26 mouse cellular contexts compared by ENCODE assay signal in genomic region chr3:104343096-104343495, GRCm38 (mm10).
DNase-seq lines count a peak whose midpoint lies in the region; ATAC-seq and TF ChIP-seq lines count a peak whose summit lies in the region.
"Had no signal": no experiment of that assay in that cellular context is flagged by ENCODE, and none has a peak within 500 bp of the region (broad histone marks: within the 10 kb centered on the region; RNA-seq: fewer than 3 reads in every experiment).

No protein-coding gene starts in this region.

- H3K9ac ChIP-seq in heart, embryonic 11.5 days (ENCODE audit: low read depth, low read length): no peak overlapping the region
- no peak overlapping the region for H3K9ac ChIP-seq in heart, adult 2 months (ENCODE audit: low read depth, low read length)
- H3K9ac ChIP-seq in heart, embryonic 16.5 days (ENCODE audit: low read length): no peak overlapping the region
- no peak overlapping the region for H3K9ac ChIP-seq in midbrain, embryonic 15.5 days
- H3K9ac ChIP-seq: embryonic facial prominence, embryonic 12.5 days; limb, embryonic 13.5 days; lung, embryonic 15.5 days; midbrain, embryonic 12.5 days had no signal

- intact Hi-C loops in heart, adult 2 months (cut with DNase I): no loop called here
- intact Hi-C loops in heart, postnatal 36 days (cut with DNase I): no loop called here

- H3K36me3 ChIP-seq in heart, embryonic 11.5 days (ENCODE audit: control insufficient read depth, insufficient read depth, low read length): no peaks in the 10 kb centered on the region
- no peaks in the 10 kb centered on the region for H3K36me3 ChIP-seq in heart, adult 2 months (ENCODE audit: control insufficient read depth, insufficient read depth, low read length)
- no peaks in the 10 kb centered on the region for H3K36me3 ChIP-seq in heart, embryonic 16.5 days (ENCODE audit: control insufficient read depth, insufficient read depth)
- no peaks in the 10 kb centered on the region for H3K36me3 ChIP-seq in midbrain, embryonic 15.5 days (replicated peaks)
- no peaks in the 10 kb centered on the region for H3K36me3 ChIP-seq in midbrain, embryonic 10.5 days
- H3K36me3 ChIP-seq: embryonic facial prominence, embryonic 12.5 days; limb, embryonic 13.5 days; lung, embryonic 15.5 days; midbrain, embryonic 12.5 days had no signal

- WGBS in heart, embryonic 11.5 days (ENCODE audit: insufficient replicate concordance): 65% methylated on average over 2 of the region's 2 CpGs
- WGBS in heart, adult 2 months: 72% methylated on average over 2 of the region's 2 CpGs
- 65% methylated on average over 2 of the region's 2 CpGs for WGBS in heart, embryonic 16.5 days
- 68% methylated on average over 2 of the region's 2 CpGs for WGBS in midbrain, embryonic 15.5 days
- 86% methylated on average over 2 of the region's 2 CpGs for WGBS in midbrain, embryonic 10.5 days

- no peaks in the 10 kb centered on the region for H3K9me3 ChIP-seq in heart, embryonic 11.5 days (replicated peaks; ENCODE audit: control insufficient read depth, low read length)
- peaks cover 2% of the 10 kb centered on the region; the same call in 1 of the 2 replicates for H3K9me3 ChIP-seq in heart, embryonic 16.5 days (replicated peaks; ENCODE audit: control insufficient read depth, low read length)
- no peaks in the 10 kb centered on the region for H3K9me3 ChIP-seq in midbrain, embryonic 15.5 days
- 0 out of 2 replicates have a peak, but pooled peaks cover 7% of the 10 kb centered on the region for H3K9me3 ChIP-seq in midbrain, embryonic 10.5 days (replicated peaks)
- H3K9me3 ChIP-seq: embryonic facial prominence, embryonic 12.5 days; limb, embryonic 13.5 days; lung, embryonic 15.5 days; midbrain, embryonic 12.5 days had no signal

- TF ChIP-seq POLR2A in heart, adult 2 months (IDR thresholded peaks at IDR 0.05; ENCODE audit: insufficient read depth, low read depth, low read length): no peak

- H3K4me1 ChIP-seq in heart, embryonic 11.5 days (ENCODE audit: control insufficient read depth, insufficient read depth, low read length): peaks cover 5% of the 10 kb centered on the region
- H3K4me1 ChIP-seq in heart, adult 2 months (ENCODE audit: control insufficient read depth, insufficient read depth, low read length): no peaks in the 10 kb centered on the region
- H3K4me1 ChIP-seq in heart, embryonic 16.5 days (ENCODE audit: control insufficient read depth, insufficient read depth, low read length): peaks cover 13% of the 10 kb centered on the region
- H3K4me1 ChIP-seq in midbrain, embryonic 15.5 days: peaks cover 3% of the 10 kb centered on the region; the same call in 1 of the 2 replicates
- H3K4me1 ChIP-seq in midbrain, embryonic 10.5 days: peaks cover 4% of the 10 kb centered on the region; the same call in 1 of the 2 replicates
- H3K4me1 ChIP-seq: embryonic facial prominence, embryonic 12.5 days; limb, embryonic 13.5 days; lung, embryonic 15.5 days had no signal

- no peak overlapping the region for H3K4me2 ChIP-seq in heart, embryonic 11.5 days
- H3K4me2 ChIP-seq in heart, embryonic 16.5 days (ENCODE audit: low read depth, low read length): no peak overlapping the region
- no peak overlapping the region for H3K4me2 ChIP-seq in midbrain, embryonic 15.5 days
- H3K4me2 ChIP-seq: embryonic facial prominence, embryonic 12.5 days; limb, embryonic 13.5 days; liver, embryonic 11.5 days; lung, embryonic 15.5 days; midbrain, embryonic 12.5 days had no signal

- H3K27me3 ChIP-seq in heart, embryonic 11.5 days (ENCODE audit: control insufficient read depth, insufficient read depth, low read length): no peaks in the 10 kb centered on the region
- H3K27me3 ChIP-seq in heart, adult 2 months (ENCODE audit: control insufficient read depth, insufficient read depth, low read length): no peaks in the 10 kb centered on the region
- no peaks in the 10 kb centered on the region for H3K27me3 ChIP-seq in heart, embryonic 16.5 days (ENCODE audit: control insufficient read depth, insufficient read depth, low read length)
- H3K27me3 ChIP-seq in midbrain, embryonic 15.5 days (replicated peaks): no peaks in the 10 kb centered on the region
- no peaks in the 10 kb centered on the region for H3K27me3 ChIP-seq in midbrain, embryonic 10.5 days (ENCODE audit: low read depth, poor library complexity, severe bottlenecking)
- H3K27me3 ChIP-seq: embryonic facial prominence, embryonic 12.5 days; limb, embryonic 13.5 days; lung, embryonic 15.5 days; midbrain, embryonic 12.5 days had no signal

- H3K4me3 ChIP-seq in heart, embryonic 11.5 days (ENCODE audit: low read depth, low read length): no peak overlapping the region
- no peak overlapping the region for H3K4me3 ChIP-seq in heart, adult 2 months
- H3K4me3 ChIP-seq in heart, embryonic 16.5 days (ENCODE audit: low read length): no peak overlapping the region
- H3K4me3 ChIP-seq in midbrain, embryonic 15.5 days: no peak overlapping the region
- no peak overlapping the region for H3K4me3 ChIP-seq in midbrain, embryonic 10.5 days
- H3K4me3 ChIP-seq: embryonic facial prominence, embryonic 12.5 days; limb, embryonic 13.5 days; lung, embryonic 15.5 days; midbrain, embryonic 12.5 days had no signal

- no peak for TF ChIP-seq EP300 in heart, adult 2 months (IDR thresholded peaks at IDR 0.05; ENCODE audit: insufficient read depth, low read depth, low read length)

- H3K79me2 ChIP-seq in heart, adult 2 months (replicated peaks; ENCODE audit: control insufficient read depth, insufficient read depth, low read length): no peaks in the 10 kb centered on the region

- H3K27ac ChIP-seq in heart, embryonic 11.5 days (ENCODE audit: low read depth, low read length): peak overlapping the region; percentile 41; the same call in 1 of the 2 replicates
- no peak overlapping the region for H3K27ac ChIP-seq in heart, adult 2 months
- peak overlapping the region; percentile 53 for H3K27ac ChIP-seq in heart, embryonic 16.5 days (ENCODE audit: low read length)
- no peak overlapping the region for H3K27ac ChIP-seq in midbrain, embryonic 15.5 days
- no peak overlapping the region for H3K27ac ChIP-seq in midbrain, embryonic 10.5 days (replicated peaks)
- H3K27ac ChIP-seq: embryonic facial prominence, embryonic 12.5 days; kidney, postnatal 0 days; limb, embryonic 13.5 days; lung, embryonic 15.5 days; midbrain, embryonic 12.5 days; stomach, postnatal 0 days had no signal

- no peak for DNase-seq in heart, adult 2 months
- DNase-seq in heart, postnatal 36 days: no peak
- DNase-seq in midbrain, embryonic 10.5 days (ENCODE audit: low spot score): no peak
- DNase-seq: adrenal gland, postnatal 25 days; B cell, adult 2 months; cerebellum, adult 11-12 months; cerebellum, adult 9-11 months; embryo, embryonic 11 days; gastrocnemius, postnatal 25 days; heart, adult 18-20 months; kidney, adult 8-10 months; kidney, postnatal 4 days; right cerebral cortex, postnatal 4 days; thymus, adult 18-20 months; thymus, postnatal 25 days had no signal

- ATAC-seq in heart, embryonic 11.5 days (replicated peaks; ENCODE audit: insufficient number of reproducible peaks, low FRiP score, low TSS enrichment): no peak
- ATAC-seq in heart, embryonic 16.5 days (replicated peaks; ENCODE audit: extremely low read depth, insufficient read depth, low FRiP score): peak; percentile 63; the same call in 1 of the 2 replicates
- ATAC-seq in midbrain, embryonic 15.5 days (replicated peaks): peak; percentile 37; the same call in 1 of the 2 replicates
- ATAC-seq: intestine, embryonic 16.5 days had no signal

- TF ChIP-seq CTCF in heart, adult 2 months (IDR thresholded peaks at IDR 0.05): no peak

Comparison
In these comparisons a context has a peak if more than half of its experiments do, and no peak if none do; other contexts are left out.
1. H3K27ac ChIP-seq: peak in heart, embryonic 11.5 days (single experiment) and heart, embryonic 16.5 days (single experiment); none in heart, adult 2 months (single experiment), midbrain, embryonic 15.5 days (single experiment) and midbrain, embryonic 10.5 days (single experiment).